Mouse (Mus musculus) forebrain, embryonic 12.5 days (tissue): ENCODE results near the gene Fcgr1. TPM values are rescaled to one million over a fixed set of nuclear protein-coding genes. Genes with fewer than 3 reads are reported as not detected.
A peak's percentile ranks its signal among the peaks of the same experiment; 100 is the strongest.
"Not testable (repeated sequence)": the region's sequence is repeated elsewhere in the genome, so short reads cannot be mapped to it uniquely, and the experiment has no call there.

ENCODE experiments used
- ATAC-seq: fragments of 200-750 bp; cut with Nextera tagmentation; 2 replicates; pipeline ENCODE4 v1.8.0; 2017; ENCODE audit warnings: moderate TSS enrichment; ENCODE audit not compliant: low FRiP score
- H3K27ac ChIP-seq: fragments of 300-500 bp; sonication (generic); 2 replicates; pipeline ENCODE4 v1.5.1; 2016; ENCODE audit warnings: mild to moderate bottlenecking
- H3K27me3 ChIP-seq: fragments of 300-500 bp; sonication (generic); 2 replicates; pipeline ENCODE4 v1.6.1; 2016; ENCODE audit warnings: mild to moderate bottlenecking
- H3K36me3 ChIP-seq: fragments of 300-500 bp; sonication (generic); replicated peaks from 2 replicates; pipeline ENCODE4 v1.6.1; 2016; ENCODE audit warnings: mild to moderate bottlenecking
- H3K4me1 ChIP-seq: fragments of 300-500 bp; sonication (generic); 2 replicates; pipeline ENCODE4 v1.6.1; 2016
- H3K4me2 ChIP-seq: fragments of 300-500 bp; sonication (generic); 2 replicates; pipeline ENCODE4 v1.6.1; 2016; ENCODE audit warnings: mild to moderate bottlenecking, moderate library complexity
- H3K4me3 ChIP-seq: fragments of 300-500 bp; sonication (generic); replicated peaks from 2 replicates; pipeline ENCODE4 v1.5.1; 2016; ENCODE audit warnings: mild to moderate bottlenecking
- H3K9ac ChIP-seq: fragments of 300-500 bp; sonication (generic); 2 replicates; pipeline ENCODE4 v1.6.1; 2016; ENCODE audit warnings: mild to moderate bottlenecking
- H3K9me3 ChIP-seq: fragments of 300-500 bp; sonication (generic); 2 replicates; pipeline ENCODE4 v1.6.1; 2016
- WGBS: fragments of 180-500 bp; shearing (Covaris S2); methylation state at CpG from one replicate; pipeline ENCODE4 v1.1.7; 2016; 5-methylcytosine and 5-hydroxymethylcytosine counted together
- polyA plus RNA-seq: library from polyadenylated mRNA; unstranded; fragments of >200 nt; fragmentation: Nextera tagmentation; extraction: Ambion mirVana; gene quantifications from 2 replicates; pipeline ENCODE4 v1.2.1, GENCODE M21; 2016

Fcgr1 gene
- 0.54 and 0.56 TPM in 2 replicates for polyA plus RNA-seq

- Histone ChIP-seq H3K36me3 (no peaks in the 10 kb centered on the region), H3K4me1 (no peaks in the 10 kb centered on the region), H3K9me3 (no peaks in the 10 kb centered on the region), H3K4me3 (no peak within 1 kb of the TSS), H3K27me3 (no peaks in the 10 kb centered on the region), H3K4me2 (no peak within 1 kb of the TSS), H3K27ac (no peak within 1 kb of the TSS), H3K9ac (no peak within 1 kb of the TSS)
- 78% methylated on average over 4 of the region's 4 CpGs for WGBS
- no peak for ATAC-seq
Measured at GRCm38 (mm10) chr3:96293787-96294186, at the start of gene Fcgr1. TSS of gene Fcgr1 (minus strand) at chr3:96293969.

- not testable (repeated sequence) for H3K36me3 ChIP-seq, H3K9me3 ChIP-seq, H3K4me2 ChIP-seq, H3K4me1 ChIP-seq, ATAC-seq, H3K4me3 ChIP-seq, H3K9ac ChIP-seq, H3K27ac ChIP-seq
- WGBS = 51% methylated on average over 13 of the region's 13 CpGs
- peaks cover 60% of the 10 kb centered on the region for H3K27me3 ChIP-seq
Measured at GRCm38 (mm10) chr3:96342652-96343051, 48.9 kb upstream of the Fcgr1 start.

DNA sequence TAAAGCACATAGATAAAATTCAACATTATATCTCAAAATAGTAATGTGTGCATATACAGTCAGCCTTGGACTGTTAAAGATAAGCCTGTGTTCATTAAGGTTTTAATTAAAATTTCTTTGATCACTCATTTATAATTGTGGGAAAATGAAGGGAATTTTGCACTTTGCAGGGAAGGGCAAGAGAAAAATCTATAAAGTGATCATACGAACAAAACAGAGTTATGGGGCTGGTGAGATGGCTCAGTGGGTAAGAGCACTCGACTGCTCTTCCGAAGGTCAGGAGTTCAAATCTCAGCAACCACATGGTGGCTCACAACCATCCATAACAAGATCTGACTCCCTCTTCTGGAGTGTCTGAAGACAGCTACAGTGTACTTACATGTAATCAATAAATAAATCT is 48.3 kb upstream of the Fcgr1 start:
- H3K36me3 ChIP-seq, H3K4me2 ChIP-seq, H3K4me1 ChIP-seq, H3K27ac ChIP-seq, H3K4me3 ChIP-seq, H3K9me3 ChIP-seq, H3K9ac ChIP-seq, ATAC-seq: not testable (repeated sequence)
- WGBS = 50% methylated on average over 3 of the region's 3 CpGs
- peaks cover 66% of the 10 kb centered on the region for H3K27me3 ChIP-seq

DNA sequence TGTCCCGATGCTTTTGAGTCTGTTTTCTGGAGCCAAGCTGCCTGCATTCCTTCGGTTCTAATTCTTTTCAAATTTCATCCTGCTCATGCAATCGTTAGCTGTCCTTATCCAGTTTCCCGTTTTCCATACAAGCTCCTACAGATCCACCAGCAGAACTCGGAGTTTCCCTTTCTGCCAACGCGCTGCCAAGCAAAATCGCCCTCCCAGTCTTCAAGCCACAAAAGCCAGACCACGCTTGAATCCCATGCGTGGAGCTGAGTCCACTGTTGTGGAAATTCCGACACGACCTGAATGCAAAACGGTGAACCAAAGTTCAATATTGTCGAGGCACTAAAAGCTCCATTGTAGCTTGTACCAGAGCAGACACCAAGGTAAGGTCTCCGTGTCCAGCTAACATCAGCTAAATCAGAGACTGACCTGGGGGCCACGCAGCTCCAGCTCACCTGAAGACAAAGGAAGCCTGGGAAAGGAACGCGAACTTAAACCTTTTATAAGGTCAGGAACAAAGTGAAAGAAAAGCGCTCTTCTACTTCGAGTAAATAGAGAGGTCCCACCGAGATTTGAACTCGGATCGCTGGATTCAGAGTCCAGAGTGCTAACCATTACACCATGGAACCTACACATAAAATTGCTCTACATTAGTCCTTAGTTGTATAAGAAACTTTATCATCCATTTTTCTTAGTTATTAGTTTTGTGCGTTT is 47.0 kb upstream of the Fcgr1 start:
- Histone ChIP-seq H3K9ac (no peak overlapping the region), H3K4me1 (no peaks in the 10 kb centered on the region), H3K27me3 (peaks cover 78% of the 10 kb centered on the region), H3K27ac (no peak overlapping the region), H3K4me3 (no peak overlapping the region), H3K4me2 (peak overlapping the region; percentile 10; the same call in 1 of the 2 replicates), H3K9me3 (no peaks in the 10 kb centered on the region), H3K36me3 (no peaks in the 10 kb centered on the region)
- ATAC-seq = no peak
- 3% methylated on average over 24 of the region's 24 CpGs for WGBS

- WGBS = 40% methylated on average over 16 of the region's 16 CpGs
- Histone ChIP-seq H3K4me2 (no peak overlapping the region), H3K4me3 (no peak overlapping the region), H3K36me3 (no peaks in the 10 kb centered on the region), H3K4me1 (peaks cover under 1% of the 10 kb centered on the region; the same call in 1 of the 2 replicates), H3K27me3 (peaks cover 79% of the 10 kb centered on the region), H3K27ac (no peak overlapping the region), H3K9me3 (no peaks in the 10 kb centered on the region), H3K9ac (no peak overlapping the region)
- ATAC-seq = no peak
Measured at GRCm38 (mm10) chr3:96338849-96339480, 45.2 kb upstream of the Fcgr1 start.

- 94% methylated on average over 8 of the region's 8 CpGs for whole genome bisulfite sequencing
- Histone ChIP-seq H3K4me2 (no peak overlapping the region), H3K36me3 (no peaks in the 10 kb centered on the region), H3K4me3 (no peak overlapping the region), H3K4me1 (peaks cover 5% of the 10 kb centered on the region), H3K9me3 (no peaks in the 10 kb centered on the region), H3K9ac (no peak overlapping the region), H3K27me3 (peaks cover 79% of the 10 kb centered on the region), H3K27ac (no peak overlapping the region)
- ATAC-seq = no peak
Measured at GRCm38 (mm10) chr3:96338043-96338442, 44.3 kb upstream of the Fcgr1 start.

GRCm38 (mm10) chr3:96337269-96337668 is 43.5 kb upstream of the Fcgr1 start:
- Histone ChIP-seq H3K9me3 (no peaks in the 10 kb centered on the region), H3K4me3 (no peak overlapping the region), H3K36me3 (no peaks in the 10 kb centered on the region), H3K27ac (no peak overlapping the region), H3K4me2 (no peak overlapping the region), H3K27me3 (peaks cover 79% of the 10 kb centered on the region), H3K9ac (no peak overlapping the region), H3K4me1 (peaks cover 5% of the 10 kb centered on the region)
- ATAC-seq = no peak
- 88% methylated on average over 6 of the region's 6 CpGs for WGBS

- H3K27ac ChIP-seq = no peak overlapping the region
- WGBS = 73% methylated on average over 1 of the region's 1 CpGs
- H3K4me2 ChIP-seq = no peak overlapping the region
- no peak overlapping the region for H3K4me3 ChIP-seq
- no peaks in the 10 kb centered on the region for H3K36me3 ChIP-seq
- no peak overlapping the region for H3K9ac ChIP-seq
- H3K27me3 ChIP-seq = peaks cover 85% of the 10 kb centered on the region
- ATAC-seq = no peak
- H3K4me1 ChIP-seq = peaks cover 5% of the 10 kb centered on the region
- no peaks in the 10 kb centered on the region for H3K9me3 ChIP-seq
Measured at GRCm38 (mm10) chr3:96336636-96337035, 42.9 kb upstream of the Fcgr1 start.

GRCm38 (mm10) chr3:96335591-96335990 is 41.8 kb upstream of the Fcgr1 start:
- ATAC-seq = no peak
- no peak overlapping the region for H3K4me3 ChIP-seq
- H3K27ac ChIP-seq = no peak overlapping the region
- peaks cover 85% of the 10 kb centered on the region for H3K27me3 ChIP-seq
- H3K9ac ChIP-seq = no peak overlapping the region
- no peak overlapping the region for H3K4me2 ChIP-seq
- no peaks in the 10 kb centered on the region for H3K9me3 ChIP-seq
- peaks cover 5% of the 10 kb centered on the region for H3K4me1 ChIP-seq
- 26% methylated on average over 7 of the region's 7 CpGs for WGBS
- no peaks in the 10 kb centered on the region for H3K36me3 ChIP-seq

DNA sequence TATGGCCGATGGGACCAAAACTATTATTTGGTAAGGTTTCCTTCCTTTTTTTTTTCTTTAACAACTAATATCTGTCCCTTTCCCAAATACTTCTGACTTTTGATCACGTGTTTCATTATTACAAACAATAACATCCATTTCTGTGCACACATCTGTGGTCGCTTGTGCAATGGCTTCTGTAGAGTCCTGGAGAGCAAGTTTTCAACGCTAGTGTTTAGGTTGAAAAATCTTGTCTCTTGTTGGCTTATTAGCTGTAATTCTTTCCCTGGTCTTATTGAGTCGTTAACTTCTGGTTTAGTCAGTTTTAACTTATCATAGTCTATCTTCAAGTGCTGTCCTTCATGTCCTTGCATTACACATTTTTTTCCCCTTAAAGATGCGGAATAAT is 41.4 kb upstream of the Fcgr1 start:
- Histone ChIP-seq H3K9me3 (no peaks in the 10 kb centered on the region), H3K27ac (no peak overlapping the region), H3K27me3 (peaks cover 89% of the 10 kb centered on the region), H3K4me1 (peaks cover 5% of the 10 kb centered on the region), H3K4me3 (no peak overlapping the region), H3K9ac (no peak overlapping the region), H3K36me3 (no peaks in the 10 kb centered on the region), H3K4me2 (no peak overlapping the region)
- WGBS = 55% methylated on average over 6 of the region's 6 CpGs
- ATAC-seq = no peak

DNA sequence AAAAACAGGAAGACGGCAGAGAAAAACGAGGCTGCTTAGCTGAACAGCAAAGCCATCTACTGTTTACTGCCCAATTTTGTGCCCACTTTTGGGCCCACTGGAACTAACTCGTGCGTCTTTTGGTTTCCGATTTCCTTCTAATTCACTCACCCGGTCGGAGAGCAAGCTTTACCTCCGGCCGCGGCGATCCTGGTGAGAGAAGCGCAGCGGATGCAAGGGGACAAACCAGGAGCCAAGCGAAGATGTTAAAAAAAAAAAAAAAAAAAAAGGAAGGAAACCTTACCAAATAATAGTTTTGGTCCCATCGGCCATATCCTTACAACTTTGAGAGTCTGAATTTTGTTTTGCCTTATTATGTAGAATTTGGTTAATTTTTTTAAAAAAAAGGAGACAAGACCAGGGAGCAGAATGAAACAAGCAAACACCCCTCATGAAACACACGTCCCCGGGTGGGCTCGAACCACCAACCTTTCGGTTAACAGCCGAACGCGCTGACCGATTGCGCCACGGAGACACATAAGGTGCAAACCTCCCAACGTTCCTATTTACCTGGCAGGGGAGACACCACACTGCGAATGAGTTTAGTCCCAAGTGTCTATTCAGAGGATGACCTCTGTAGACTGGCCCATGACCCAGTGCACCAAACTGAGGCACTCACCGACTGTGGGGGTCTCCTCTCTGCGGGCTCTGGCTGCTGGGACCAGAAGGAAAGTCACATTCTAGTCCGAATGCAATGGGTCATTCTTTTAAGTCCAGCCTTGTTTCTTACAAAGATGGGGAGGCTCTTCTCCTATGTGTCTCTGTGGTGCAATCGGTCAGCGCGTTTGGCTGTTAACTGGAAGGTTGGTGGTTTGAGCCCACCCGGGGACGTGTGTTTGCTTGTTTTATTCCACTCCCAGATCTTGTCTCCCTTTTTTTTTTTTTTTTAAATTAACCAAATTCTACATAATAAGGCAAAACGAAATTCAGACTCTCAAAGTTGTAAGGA is 40.7 kb upstream of the Fcgr1 start:
- Histone ChIP-seq H3K4me2 (peak overlapping the region; percentile 36), H3K4me3 (peak overlapping the region; percentile 23; the same call in 1 of the 2 replicates), H3K9me3 (no peaks in the 10 kb centered on the region), H3K9ac (no peak overlapping the region), H3K36me3 (no peaks in the 10 kb centered on the region), H3K27ac (no peak overlapping the region), H3K27me3 (peaks cover 95% of the 10 kb centered on the region), H3K4me1 (peaks cover 5% of the 10 kb centered on the region)
- no peak for ATAC-seq
- WGBS = 2% methylated on average over 36 of the region's 36 CpGs
